Mouse (Mus musculus) intestine, embryonic 16.5 days (tissue): Measurements from ENCODE around the gene Zbtb32. TPM values are rescaled to one million over a fixed set of nuclear protein-coding genes. Genes with fewer than 3 reads are reported as not detected.
A peak's percentile ranks its signal among the peaks of the same experiment; 100 is the strongest.

ENCODE experiments used
- ATAC-seq: fragments of 200-750 bp; cut with Nextera tagmentation; 2 replicates; pipeline ENCODE4 v1.8.0; 2017; ENCODE audit warnings: moderate TSS enrichment, moderate library complexity
- H3K27ac ChIP-seq: fragments of 300-500 bp; sonication (generic); 2 replicates; pipeline ENCODE4 v1.5.1; 2014; ENCODE audit warnings: mild to moderate bottlenecking, low read length
- H3K27me3 ChIP-seq: fragments of 300-500 bp; sonication (generic); replicated peaks from 2 replicates; pipeline ENCODE4 v1.6.1; 2014; ENCODE audit warnings: low read length, control low read depth, mixed read lengths; ENCODE audit not compliant: control insufficient read depth, insufficient read depth
- H3K36me3 ChIP-seq: fragments of 300-500 bp; sonication (generic); 2 replicates; pipeline ENCODE4 v1.6.1; 2014; ENCODE audit warnings: low read length, control low read depth; ENCODE audit not compliant: control insufficient read depth, insufficient read depth
- H3K4me1 ChIP-seq: fragments of 300-500 bp; sonication (generic); 2 replicates; pipeline ENCODE4 v1.6.1; 2014; ENCODE audit warnings: low read length, control low read depth, mixed read lengths; ENCODE audit not compliant: control insufficient read depth, insufficient read depth
- H3K4me2 ChIP-seq: fragments of 300-500 bp; sonication (generic); 2 replicates; pipeline ENCODE4 v1.6.1; 2014; ENCODE audit warnings: low read depth, low read length, control low read depth
- H3K4me3 ChIP-seq: fragments of 300-500 bp; sonication (generic); 2 replicates; pipeline ENCODE4 v1.5.1; 2014; ENCODE audit warnings: mild to moderate bottlenecking, low read length
- H3K9ac ChIP-seq: fragments of 300-500 bp; sonication (generic); 2 replicates; pipeline ENCODE4 v1.6.1; 2014; ENCODE audit warnings: low read depth, low read length
- H3K9me3 ChIP-seq: fragments of 300-500 bp; sonication (generic); 2 replicates; pipeline ENCODE4 v1.6.1; 2016; ENCODE audit warnings: low read length, control low read depth; ENCODE audit not compliant: control insufficient read depth
- WGBS: fragments of 180-500 bp; shearing (Covaris S2); extraction: QIAGEN DNeasy Blood & Tissue Kit; methylation state at CpG from one replicate; pipeline ENCODE4 v1.1.7; 2014; 5-methylcytosine and 5-hydroxymethylcytosine counted together
- polyA plus RNA-seq: library from polyadenylated mRNA; unstranded; fragments of >200 nt; fragmentation: Nextera tagmentation; extraction: Ambion mirVana; gene quantifications from 2 replicates; pipeline ENCODE4 v1.2.1, GENCODE M21; 2015

Gene Zbtb32
- polyA plus RNA-seq, 1 experiment from 2014 or later = 1.2 TPM

- no peaks in the 10 kb centered on the region for H3K27me3 ChIP-seq
- H3K9ac ChIP-seq = no peak overlapping the region
- ATAC-seq = no peak
- no peak overlapping the region for H3K4me3 ChIP-seq
- no peaks in the 10 kb centered on the region for H3K4me1 ChIP-seq
- peaks cover 28% of the 10 kb centered on the region for H3K36me3 ChIP-seq
- WGBS = 87% methylated on average over 3 of the region's 3 CpGs
- no peak overlapping the region for H3K27ac ChIP-seq
- no peaks in the 10 kb centered on the region for H3K9me3 ChIP-seq
- H3K4me2 ChIP-seq = no peak overlapping the region
Observed at GRCm38 (mm10) chr7:30619202-30619601, 20.5 kb upstream of the Zbtb32 start.

- H3K27me3 ChIP-seq = no peaks in the 10 kb centered on the region
- no peak for ATAC-seq
- no peak overlapping the region for H3K27ac ChIP-seq
- WGBS = 93% methylated on average over 9 of the region's 9 CpGs
- no peak overlapping the region for H3K4me2 ChIP-seq
- H3K4me3 ChIP-seq = no peak overlapping the region
- no peak overlapping the region for H3K9ac ChIP-seq
- no peaks in the 10 kb centered on the region for H3K9me3 ChIP-seq
- no peaks in the 10 kb centered on the region for H3K4me1 ChIP-seq
- H3K36me3 ChIP-seq = peaks cover 28% of the 10 kb centered on the region
Observed at GRCm38 (mm10) chr7:30618658-30619057, 19.9 kb upstream of the Zbtb32 start.

DNA sequence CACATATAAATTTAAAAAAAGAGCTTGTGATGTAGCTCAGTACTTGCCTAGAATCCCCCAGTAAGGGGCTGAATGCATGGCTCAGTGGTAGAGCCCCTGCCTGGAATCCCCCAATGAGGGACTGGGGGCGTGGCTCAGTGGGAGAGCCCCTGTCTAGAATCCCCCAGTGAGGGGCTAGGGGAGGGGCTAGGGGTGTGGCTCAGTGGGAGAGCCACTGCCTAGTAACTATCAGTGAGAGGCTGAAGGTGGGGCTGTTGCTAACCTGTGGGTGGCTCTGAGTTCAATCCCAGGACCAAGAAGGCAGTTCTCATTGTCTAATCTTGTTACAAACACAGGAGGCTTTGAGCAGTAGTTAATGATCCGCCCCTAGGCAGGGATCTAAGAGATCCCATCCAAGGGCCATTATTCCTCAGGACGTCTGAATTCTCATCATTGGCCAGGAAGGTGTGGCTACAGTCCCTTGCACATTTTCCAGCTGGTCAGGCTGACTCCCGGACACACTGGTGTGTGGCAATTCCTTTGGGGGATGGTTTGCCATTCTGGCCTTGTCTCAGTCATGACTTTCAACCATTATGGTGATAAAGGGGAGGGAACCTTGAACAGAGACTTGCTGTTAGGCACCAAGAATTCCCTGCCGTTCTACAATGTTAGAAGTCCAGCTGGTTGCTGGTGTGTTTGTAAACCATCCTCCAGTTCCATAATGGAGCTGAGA lies 16.5 kb upstream of the Zbtb32 start:
- no peak for ATAC-seq
- Histone ChIP-seq H3K4me3 (no peak overlapping the region), H3K9ac (no peak overlapping the region), H3K9me3 (no peaks in the 10 kb centered on the region), H3K36me3 (peaks cover 22% of the 10 kb centered on the region), H3K27ac (no peak overlapping the region), H3K4me1 (peaks cover 8% of the 10 kb centered on the region), H3K4me2 (no peak overlapping the region), H3K27me3 (no peaks in the 10 kb centered on the region)
- whole genome bisulfite sequencing = 45% methylated on average over 5 of the region's 5 CpGs

GRCm38 (mm10) chr7:30614454-30614853 lies 15.7 kb upstream of the Zbtb32 start:
- peaks cover 8% of the 10 kb centered on the region for H3K4me1 ChIP-seq
- no peak overlapping the region for H3K4me3 ChIP-seq
- no peaks in the 10 kb centered on the region for H3K9me3 ChIP-seq
- no peak overlapping the region for H3K4me2 ChIP-seq
- H3K27ac ChIP-seq = no peak overlapping the region
- 79% methylated on average over 2 of the region's 2 CpGs for WGBS
- H3K9ac ChIP-seq = no peak overlapping the region
- ATAC-seq = no peak
- no peaks in the 10 kb centered on the region for H3K27me3 ChIP-seq
- H3K36me3 ChIP-seq = peaks cover 19% of the 10 kb centered on the region

GRCm38 (mm10) chr7:30613529-30614112 lies 14.9 kb upstream of the Zbtb32 start:
- peak; percentile 47 for ATAC-seq
- WGBS = 19% methylated on average over 14 of the region's 14 CpGs
- H3K4me3 ChIP-seq = no peak overlapping the region
- peaks cover 8% of the 10 kb centered on the region for H3K4me1 ChIP-seq
- peaks cover 14% of the 10 kb centered on the region; the same call in 1 of the 2 replicates for H3K36me3 ChIP-seq
- no peaks in the 10 kb centered on the region for H3K9me3 ChIP-seq
- H3K9ac ChIP-seq = no peak overlapping the region
- H3K4me2 ChIP-seq = no peak overlapping the region
- no peaks in the 10 kb centered on the region for H3K27me3 ChIP-seq
- H3K27ac ChIP-seq = no peak overlapping the region

- ATAC-seq = peak; percentile 57
- no peak within 1 kb of the TSS for H3K4me2 ChIP-seq
- H3K27me3 ChIP-seq = no peaks in the 10 kb centered on the region
- peaks cover 14% of the 10 kb centered on the region; the same call in 1 of the 2 replicates for H3K36me3 ChIP-seq
- WGBS = 45% methylated on average over 8 of the region's 8 CpGs
- H3K9me3 ChIP-seq = no peaks in the 10 kb centered on the region
- no peak within 1 kb of the TSS for H3K4me3 ChIP-seq
- H3K4me1 ChIP-seq = peaks cover 12% of the 10 kb centered on the region
- no peak within 1 kb of the TSS for H3K9ac ChIP-seq
- no peak within 1 kb of the TSS for H3K27ac ChIP-seq
Observed at GRCm38 (mm10) chr7:30612654-30613402, 14.1 kb upstream of the Zbtb32 start, which contains the start of gene Upk1a. Upk1a (minus strand) TSS chr7:30612847.

DNA sequence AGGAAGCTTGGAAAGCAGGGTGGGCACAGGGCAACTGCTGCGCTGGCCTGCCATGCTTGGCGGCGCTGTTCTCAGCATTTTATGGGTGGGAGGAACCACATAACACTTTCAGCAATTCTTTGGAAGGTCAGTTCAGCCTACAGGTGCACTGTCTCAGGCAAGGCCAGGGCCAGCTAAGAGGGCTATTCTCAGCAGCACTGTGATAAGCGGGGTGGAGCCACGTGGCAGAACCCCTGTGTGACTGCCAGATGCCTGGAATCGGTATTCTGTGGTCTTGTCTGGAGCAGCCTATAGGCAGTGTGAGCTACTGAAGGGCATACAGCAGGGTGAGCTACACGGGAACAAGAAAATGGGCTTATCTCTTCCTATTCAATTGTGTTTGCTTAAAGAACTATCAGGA lies 11.3 kb upstream of the Zbtb32 start:
- 0 out of 2 replicates have a peak overlapping the region, but pooled peaks have one; percentile 19 for H3K27ac ChIP-seq
- H3K4me1 ChIP-seq = peaks cover 12% of the 10 kb centered on the region
- no peaks in the 10 kb centered on the region for H3K36me3 ChIP-seq
- H3K9ac ChIP-seq = no peak overlapping the region
- 38% methylated on average over 7 of the region's 7 CpGs for WGBS
- ATAC-seq = peak; percentile 49
- no peaks in the 10 kb centered on the region for H3K27me3 ChIP-seq
- no peak overlapping the region for H3K4me3 ChIP-seq
- no peaks in the 10 kb centered on the region for H3K9me3 ChIP-seq
- no peak overlapping the region for H3K4me2 ChIP-seq

- ATAC-seq = no peak
- Histone ChIP-seq H3K4me3 (no peak overlapping the region), H3K27me3 (no peaks in the 10 kb centered on the region), H3K4me2 (no peak overlapping the region), H3K4me1 (peaks cover 12% of the 10 kb centered on the region), H3K36me3 (no peaks in the 10 kb centered on the region), H3K27ac (no peak overlapping the region), H3K9me3 (no peaks in the 10 kb centered on the region), H3K9ac (0 out of 2 replicates have a peak overlapping the region, but pooled peaks have one; percentile 30)
- 52% methylated on average over 16 of the region's 16 CpGs for WGBS
Observed at GRCm38 (mm10) chr7:30608476-30608875, 9.8 kb upstream of the Zbtb32 start.

DNA sequence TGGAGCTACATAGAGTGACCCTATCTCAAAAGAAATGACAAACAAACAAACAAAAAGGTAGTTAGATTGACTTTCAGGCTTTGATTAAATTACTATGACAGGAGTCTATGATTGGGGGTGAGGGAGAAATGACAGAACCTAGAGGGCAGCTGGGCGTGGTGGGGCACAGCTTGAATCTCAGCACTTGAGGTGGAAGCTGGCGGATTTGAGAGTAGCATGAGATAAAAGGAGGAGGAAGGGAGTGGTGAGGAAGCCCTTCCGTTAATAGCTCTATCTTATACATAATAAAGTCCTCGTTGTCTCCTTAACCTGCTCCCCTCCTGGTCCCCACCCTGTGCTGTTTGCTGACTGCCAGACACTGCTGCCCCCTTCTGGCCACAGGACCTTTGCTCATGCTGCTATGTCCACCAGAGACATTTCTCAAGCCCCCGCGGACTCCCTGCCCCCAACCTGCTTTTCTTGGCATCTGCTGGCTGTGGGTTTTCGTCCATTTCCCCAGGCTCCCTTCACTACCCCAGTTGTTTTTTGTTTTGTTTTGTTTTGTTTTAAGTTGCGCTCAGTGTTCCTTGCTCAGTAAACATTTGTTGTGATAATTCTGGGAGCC lies 9.1 kb upstream of the Zbtb32 start:
- H3K4me2 ChIP-seq = no peak overlapping the region
- peak; percentile 45; the same call in 1 of the 2 replicates for ATAC-seq
- peaks cover 11% of the 10 kb centered on the region for H3K4me1 ChIP-seq
- WGBS = 24% methylated on average over 8 of the region's 8 CpGs
- H3K36me3 ChIP-seq = no peaks in the 10 kb centered on the region
- H3K27ac ChIP-seq = no peak overlapping the region
- H3K9ac ChIP-seq = 0 out of 2 replicates have a peak overlapping the region, but pooled peaks have one; percentile 30
- no peak overlapping the region for H3K4me3 ChIP-seq
- H3K27me3 ChIP-seq = no peaks in the 10 kb centered on the region
- H3K9me3 ChIP-seq = no peaks in the 10 kb centered on the region
